Mouse (Mus musculus): ENCODE data around the gene 1700001C02Rik. TPM values are rescaled to one million over a fixed set of nuclear protein-coding genes. Genes with fewer than 3 reads are reported as not detected.

Gene 1700001C02Rik
- polyA plus RNA-seq, 1 experiment = not detected

DNA sequence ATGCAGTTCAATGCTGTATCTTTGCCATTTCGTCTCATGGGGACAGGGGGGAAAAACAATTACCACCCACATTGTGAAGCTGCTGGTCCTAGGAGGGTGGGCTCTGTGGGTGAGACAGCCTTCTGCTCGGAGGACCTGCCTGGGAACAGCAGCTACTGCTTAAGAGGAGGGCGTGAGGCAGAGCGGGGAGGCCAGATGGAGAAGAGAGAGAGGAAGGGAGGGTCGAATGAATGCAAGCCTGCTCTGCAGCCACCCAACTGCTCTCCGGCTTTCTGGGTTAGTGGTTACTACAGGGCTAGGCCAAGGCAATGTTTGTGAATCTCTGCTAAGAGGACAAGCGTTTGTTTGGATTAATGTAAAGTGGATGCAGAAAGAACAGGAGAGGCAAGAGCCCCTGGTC lies 53.6 kb downstream of the 1700001C02Rik start:
- no peak for TF ChIP-seq POLR2A (IDR thresholded peaks at IDR 0.05; ENCODE audit: low read depth, low read length)
- no peak for TF ChIP-seq CTCF (IDR thresholded peaks at IDR 0.05; ENCODE audit: borderline replicate concordance, insufficient read depth, low read length)
- Histone ChIP-seq H3K4me3 (ENCODE audit: insufficient read depth, low read length) (no peak overlapping the region), H3K27ac (ENCODE audit: insufficient read depth, low read length) (no peak overlapping the region), H3K4me1 (ENCODE audit: control insufficient read depth, insufficient read depth, low read length) (no peaks in the 10 kb centered on the region)

DNA sequence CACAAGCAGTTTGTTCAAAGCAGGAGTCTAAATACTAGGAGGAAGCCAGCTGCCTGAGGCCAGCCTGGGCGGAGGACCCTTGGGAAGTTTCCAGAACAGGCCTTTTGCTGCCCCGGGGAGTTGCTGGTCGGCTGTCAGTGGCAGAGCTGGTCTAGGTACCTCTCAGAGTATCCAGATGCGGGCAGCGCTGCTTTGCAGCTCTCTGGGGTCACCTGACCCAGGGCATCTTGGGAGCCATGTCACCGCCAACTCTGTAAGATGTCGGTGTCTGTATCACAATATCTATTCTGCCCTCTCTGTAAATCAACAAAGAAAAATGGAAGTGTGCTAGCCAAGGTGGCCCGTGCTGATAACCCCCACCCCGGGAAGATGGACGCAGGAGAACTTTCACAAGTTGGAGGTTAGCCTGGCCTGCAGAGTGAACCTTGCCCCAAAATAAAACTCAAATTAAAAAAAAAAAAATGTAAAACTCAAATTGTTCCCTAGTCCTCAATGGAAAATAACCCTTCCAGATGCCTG lies 54.4 kb downstream of the 1700001C02Rik start:
- Histone ChIP-seq H3K4me1 (ENCODE audit: control insufficient read depth, insufficient read depth, low read length) (no peaks in the 10 kb centered on the region), H3K27ac (ENCODE audit: insufficient read depth, low read length) (no peak overlapping the region), H3K4me3 (ENCODE audit: insufficient read depth, low read length) (no peak overlapping the region)
- TF ChIP-seq POLR2A (IDR thresholded peaks at IDR 0.05; ENCODE audit: low read depth, low read length) (no peak), CTCF (IDR thresholded peaks at IDR 0.05; ENCODE audit: borderline replicate concordance, insufficient read depth, low read length) (no peak)

- Histone ChIP-seq H3K4me1 (ENCODE audit: control insufficient read depth, insufficient read depth, low read length) (no peaks in the 10 kb centered on the region), H3K27ac (ENCODE audit: insufficient read depth, low read length) (no peak overlapping the region), H3K4me3 (ENCODE audit: insufficient read depth, low read length) (no peak overlapping the region)
- TF ChIP-seq CTCF (IDR thresholded peaks at IDR 0.05; ENCODE audit: borderline replicate concordance, insufficient read depth, low read length) (no peak), POLR2A (IDR thresholded peaks at IDR 0.05; ENCODE audit: low read depth, low read length) (no peak)
Measured at GRCm38 (mm10) chr5:30522406-30522805, 56.6 kb downstream of the 1700001C02Rik start.

DNA sequence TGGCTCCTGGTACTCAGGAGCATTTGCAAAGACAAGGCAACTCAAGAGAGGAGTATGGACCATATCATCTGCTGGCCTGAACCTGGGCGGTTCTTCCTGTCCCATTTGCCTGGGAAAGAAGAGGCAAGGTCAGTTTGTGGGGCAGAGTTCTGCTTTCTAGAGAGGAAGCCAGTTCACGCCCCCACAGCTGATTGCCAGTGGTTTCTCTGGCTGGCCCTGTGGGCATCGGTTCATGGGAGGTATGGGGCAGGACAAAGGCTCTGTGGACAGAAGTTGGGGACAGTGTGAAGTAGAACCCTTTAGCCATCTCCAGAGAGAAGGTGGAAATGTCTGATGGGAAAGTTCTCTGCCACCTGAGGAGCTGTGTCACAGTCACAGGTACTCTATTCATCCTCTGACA lies 57.3 kb downstream of the 1700001C02Rik start:
- no peak overlapping the region for H3K4me3 ChIP-seq (ENCODE audit: insufficient read depth, low read length)
- H3K27ac ChIP-seq (ENCODE audit: insufficient read depth, low read length) = no peak overlapping the region
- H3K4me1 ChIP-seq (ENCODE audit: control insufficient read depth, insufficient read depth, low read length) = no peaks in the 10 kb centered on the region
- no peak for TF ChIP-seq POLR2A (IDR thresholded peaks at IDR 0.05; ENCODE audit: low read depth, low read length)
- TF ChIP-seq CTCF (IDR thresholded peaks at IDR 0.05; ENCODE audit: borderline replicate concordance, insufficient read depth, low read length) = no peak

DNA sequence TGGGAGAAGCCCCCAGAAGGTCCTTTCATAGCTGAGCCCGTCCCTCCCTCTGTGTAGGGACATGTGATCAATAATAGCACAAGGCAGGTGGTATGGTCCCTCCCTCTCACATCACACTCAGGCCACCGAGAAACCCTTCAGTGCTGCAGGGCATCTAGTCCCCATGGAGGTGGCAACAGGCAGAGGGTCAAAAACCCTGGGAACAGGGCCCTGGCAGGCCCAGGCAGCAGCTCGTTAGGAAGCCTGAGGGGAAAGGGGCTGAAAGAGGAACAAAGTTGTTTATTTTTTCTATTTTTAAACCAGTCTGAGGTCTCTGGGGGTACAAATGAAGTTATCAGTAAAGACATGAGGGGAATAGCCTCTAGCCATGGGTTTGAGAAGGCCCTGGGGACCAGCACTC lies 58.4 kb downstream of the 1700001C02Rik start:
- Histone ChIP-seq H3K4me1 (ENCODE audit: control insufficient read depth, insufficient read depth, low read length) (no peaks in the 10 kb centered on the region), H3K27ac (ENCODE audit: insufficient read depth, low read length) (no peak overlapping the region), H3K4me3 (ENCODE audit: insufficient read depth, low read length) (no peak overlapping the region)
- no peak for TF ChIP-seq CTCF (IDR thresholded peaks at IDR 0.05; ENCODE audit: borderline replicate concordance, insufficient read depth, low read length)
- TF ChIP-seq POLR2A (IDR thresholded peaks at IDR 0.05; ENCODE audit: low read depth, low read length) = no peak

GRCm38 (mm10) chr5:30525920-30526836 lies 60.3 kb downstream of the 1700001C02Rik start:
- TF ChIP-seq CTCF (IDR thresholded peaks at IDR 0.05; ENCODE audit: borderline replicate concordance, insufficient read depth, low read length) (no peak), POLR2A (IDR thresholded peaks at IDR 0.05; ENCODE audit: low read depth, low read length) (no peak)
- H3K27ac ChIP-seq (ENCODE audit: insufficient read depth, low read length) = no peak overlapping the region
- H3K4me1 ChIP-seq (ENCODE audit: control insufficient read depth, insufficient read depth, low read length) = no peaks in the 10 kb centered on the region
- H3K4me3 ChIP-seq (ENCODE audit: insufficient read depth, low read length) = no peak overlapping the region

DNA sequence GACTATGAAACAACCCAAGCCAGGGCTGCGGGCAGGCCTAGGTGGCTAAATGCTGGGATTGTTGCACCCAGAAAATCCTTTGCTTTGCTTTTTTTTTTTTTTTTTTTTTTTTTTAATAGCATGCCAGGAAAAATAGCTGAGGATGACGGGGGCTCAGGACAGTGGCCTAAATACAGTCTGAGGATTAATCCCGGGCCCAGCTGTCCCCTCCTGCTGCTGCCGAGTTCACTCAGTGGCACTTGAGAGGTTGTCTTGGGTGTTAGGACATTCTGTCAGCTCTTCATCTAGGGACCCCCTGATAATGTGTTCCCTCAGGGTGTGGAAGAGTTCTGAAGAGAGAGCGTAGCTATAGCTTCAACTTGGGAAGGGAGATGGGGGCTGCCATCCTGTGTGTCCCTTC lies 61.3 kb downstream of the 1700001C02Rik start:
- TF ChIP-seq POLR2A (IDR thresholded peaks at IDR 0.05; ENCODE audit: low read depth, low read length) = no peak
- Histone ChIP-seq H3K4me3 (ENCODE audit: insufficient read depth, low read length) (no peak overlapping the region), H3K4me1 (ENCODE audit: control insufficient read depth, insufficient read depth, low read length) (no peaks in the 10 kb centered on the region), H3K27ac (ENCODE audit: insufficient read depth, low read length) (no peak overlapping the region)

DNA sequence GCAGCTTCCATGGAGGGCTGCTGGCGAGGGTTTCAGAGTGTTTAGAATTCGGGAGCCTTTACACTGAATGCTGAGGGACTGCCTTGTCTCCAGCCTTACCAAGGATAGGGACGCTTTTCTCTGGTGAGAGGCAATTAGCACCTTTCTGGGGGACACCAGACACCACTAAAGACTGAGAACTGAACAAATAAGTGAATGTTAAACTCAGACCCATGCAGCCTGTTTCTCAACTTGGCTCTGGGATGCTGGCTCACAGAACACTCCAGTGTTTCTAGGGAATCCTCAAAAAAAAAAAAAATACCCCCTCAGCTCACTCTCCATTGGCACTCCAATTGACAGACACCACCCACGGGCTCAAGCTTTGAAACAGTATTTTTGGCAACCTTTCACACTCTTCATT lies 63.1 kb downstream of the 1700001C02Rik start:
- Histone ChIP-seq H3K27ac (ENCODE audit: insufficient read depth, low read length) (no peak overlapping the region), H3K4me1 (ENCODE audit: control insufficient read depth, insufficient read depth, low read length) (no peaks in the 10 kb centered on the region), H3K4me3 (ENCODE audit: insufficient read depth, low read length) (no peak overlapping the region)
- TF ChIP-seq CTCF (IDR thresholded peaks at IDR 0.05; ENCODE audit: borderline replicate concordance, insufficient read depth, low read length) (no peak), POLR2A (IDR thresholded peaks at IDR 0.05; ENCODE audit: low read depth, low read length) (no peak)

Other genes starting within 250 kb of the 1700001C02Rik start
- 62.4 and 65.2 TPM in 2 replicates for gene Selenoi, start 233.5 kb upstream of the 1700001C02Rik start, polyA plus RNA-seq (2011; ENCODE audit: insufficient read length, low read depth, missing spikeins)
- gene Drc1, start 184.7 kb upstream of the 1700001C02Rik start, polyA plus RNA-seq (2011; ENCODE audit: insufficient read length, low read depth, missing spikeins) = not detected in 2 replicates
- not detected in 2 replicates for gene Otof, start 4.1 kb upstream of the 1700001C02Rik start, polyA plus RNA-seq (2011; ENCODE audit: insufficient read length, low read depth, missing spikeins)
- not detected in 2 replicates for gene Cib4, start 79.8 kb downstream of the 1700001C02Rik start, polyA plus RNA-seq (2011; ENCODE audit: insufficient read length, low read depth, missing spikeins)
- 1.3 and 1.6 TPM in 2 replicates for gene Kcnk3, start 122.1 kb downstream of the 1700001C02Rik start, polyA plus RNA-seq (2011; ENCODE audit: insufficient read length, low read depth, missing spikeins)
- 36.9 and 41.0 TPM in 2 replicates for gene Slc35f6, start 181.9 kb downstream of the 1700001C02Rik start, polyA plus RNA-seq (2011; ENCODE audit: insufficient read length, low read depth, missing spikeins)
- gene Cenpa, start 200.7 kb downstream of the 1700001C02Rik start, polyA plus RNA-seq (2011; ENCODE audit: insufficient read length, low read depth, missing spikeins) = 37.9 and 59.8 TPM in 2 replicates
- 0.13 TPM in 1 of 2 replicates, not detected in the other for gene Dpysl5, start 245.5 kb downstream of the 1700001C02Rik start, polyA plus RNA-seq (2011; ENCODE audit: insufficient read length, low read depth, missing spikeins)

All from embryonic fibroblast, embryonic 13.5 days (primary cell).